Mouse (Mus musculus): ENCODE data around the gene Elof1.

GRCm38 (mm10) chr9:22117754-22118456 is 933 bp upstream of the Elof1 start:
- TF ChIP-seq CTCF (IDR thresholded peaks at IDR 0.05) (peak; percentile 50), POLR2A (IDR thresholded peaks at IDR 0.05; ENCODE audit: insufficient read depth, low read depth, low read length) (no peak)
